Mouse (Mus musculus) bone marrow, adult 2 months (tissue): Measurements from ENCODE around the gene 1700013G24Rik.

Source experiments
- CTCF ChIP-seq: fragments of 200-500 bp; IDR thresholded peaks from 2 replicates; pipeline ENCODE4 v1.5.1; 2011; ENCODE audit warnings: low read length, control low read depth; ENCODE audit not compliant: control insufficient read depth, insufficient read depth
- POLR2A ChIP-seq: fragments of 200-500 bp; IDR thresholded peaks from 2 replicates; pipeline ENCODE4 v1.6.1; 2011; ENCODE audit warnings: low read depth, mild to moderate bottlenecking, control low read depth, low read length, borderline replicate concordance; ENCODE audit not compliant: control insufficient read depth

DNA sequence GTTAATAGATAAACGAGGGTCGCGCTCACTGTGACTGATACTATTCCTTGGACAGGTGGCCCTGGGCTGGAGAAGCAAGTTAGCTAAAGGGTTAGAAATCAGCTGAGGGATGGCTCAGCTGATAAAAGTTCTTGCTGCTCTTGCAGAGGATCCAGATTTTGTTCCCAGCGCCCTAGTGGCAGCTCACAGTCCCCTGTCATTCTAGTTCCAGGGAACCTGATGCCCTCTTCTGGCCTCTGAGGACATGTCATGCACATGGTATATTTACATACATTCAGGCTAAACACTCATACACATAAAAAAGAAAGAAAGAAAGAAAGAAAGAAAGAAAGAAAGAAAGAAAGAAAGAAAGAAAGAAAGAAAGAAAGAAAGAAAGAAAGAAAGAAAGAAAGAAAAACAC is 11.8 kb upstream of the 1700013G24Rik start:
- TF ChIP-seq POLR2A = no peak
- no peak for TF ChIP-seq CTCF
